Mouse (Mus musculus) left cerebral cortex, postnatal 25 days (tissue): ENCODE data around the gene Sytl4. TPM values are rescaled to one million over a fixed set of nuclear protein-coding genes. Genes with fewer than 3 reads are reported as not detected.

Experiments
- DNase-seq, 2 experiments: peaks; one replicate each; pipeline ENCODE4 v3.0.0; 2022; ENCODE audit warnings: low spot score in 2 of 2, mixed read lengths in 1 of 2
- intact Hi-C: fragments of 180-260 bp; cut with DNase I; formaldehyde crosslinking; loops from one replicate; pipeline ENCODE4 v1.15.1; 2025
- total RNA-seq, 2 experiments: library from RNA; stranded (reverse); gene quantifications; 2 replicates each; pipeline ENCODE4 v1.2.3; 2021

Sytl4 gene
- total RNA-seq, 2 experiments from 2014 or later = 0.43 to 0.48 TPM

DNA sequence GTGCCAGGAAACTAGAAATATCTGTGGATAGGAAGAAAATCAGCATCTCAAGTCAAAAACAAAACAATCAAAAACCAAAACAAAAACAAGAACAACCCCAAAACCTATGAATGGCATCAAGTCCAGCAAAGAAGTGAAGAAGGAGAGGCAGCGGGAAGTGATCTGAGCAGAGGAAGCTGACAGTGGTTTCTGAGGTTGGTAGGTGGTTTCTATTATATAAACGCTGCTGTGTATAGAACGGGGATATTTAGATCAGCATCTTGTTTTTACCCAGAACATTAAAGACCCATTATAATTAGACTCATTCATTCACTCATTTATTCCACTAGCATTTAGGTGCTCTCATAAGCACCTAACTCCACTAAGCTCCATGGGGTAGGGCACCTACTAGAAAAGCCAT, 94.3 kb downstream of the Sytl4 start:
- intact Hi-C loops = no loop called here
- no peak for DNase-seq

Other genes with a start within 250 kb of the Sytl4 start
- under 1 TPM; 0.25 to 0.44 TPM for gene Tnmd, start 130.8 kb downstream of the Sytl4 start, total RNA-seq
- gene Tspan6, start 83.4 kb downstream of the Sytl4 start, total RNA-seq = 10 to 100 TPM; 17.1 TPM
- gene Srpx2, start 73.4 kb downstream of the Sytl4 start, total RNA-seq = 1 to 10 TPM in 1 of 2 experiments, under 1 TPM in 1; 0.69 to 1.3 TPM
- 100 to 1,000 TPM; 121 to 131 TPM for gene Cstf2, start 77.4 kb upstream of the Sytl4 start, total RNA-seq
- gene Xkrx, start 180.3 kb upstream of the Sytl4 start, total RNA-seq = 1 to 10 TPM; 1.1 to 1.5 TPM
- gene Arl13a, start 205.7 kb upstream of the Sytl4 start, total RNA-seq = not detected
- gene Nox1, start 240.1 kb upstream of the Sytl4 start, total RNA-seq = under 1 TPM in 1 of 2 experiments, not detected in 1; 0.44 TPM